Mouse (Mus musculus): ENCODE measurements at regions not wholly inside any gene's neighbourhood (a gene's known extent, or its start where the extent isn't known, plus 50 kb on each side); places are given as distances from the start of the nearest gene placed in this dataset.
"Not testable (repeated sequence)": the region's sequence is repeated elsewhere in the genome, so short reads cannot be mapped to it uniquely, and the experiment has no call there.

- DNase-seq (ENCODE audit: low read depth, low spot score) = no peak
Observed at GRCm38 (mm10) chr17:16926200-16926599, 137.7 kb upstream of the Zfp960 start.

DNA sequence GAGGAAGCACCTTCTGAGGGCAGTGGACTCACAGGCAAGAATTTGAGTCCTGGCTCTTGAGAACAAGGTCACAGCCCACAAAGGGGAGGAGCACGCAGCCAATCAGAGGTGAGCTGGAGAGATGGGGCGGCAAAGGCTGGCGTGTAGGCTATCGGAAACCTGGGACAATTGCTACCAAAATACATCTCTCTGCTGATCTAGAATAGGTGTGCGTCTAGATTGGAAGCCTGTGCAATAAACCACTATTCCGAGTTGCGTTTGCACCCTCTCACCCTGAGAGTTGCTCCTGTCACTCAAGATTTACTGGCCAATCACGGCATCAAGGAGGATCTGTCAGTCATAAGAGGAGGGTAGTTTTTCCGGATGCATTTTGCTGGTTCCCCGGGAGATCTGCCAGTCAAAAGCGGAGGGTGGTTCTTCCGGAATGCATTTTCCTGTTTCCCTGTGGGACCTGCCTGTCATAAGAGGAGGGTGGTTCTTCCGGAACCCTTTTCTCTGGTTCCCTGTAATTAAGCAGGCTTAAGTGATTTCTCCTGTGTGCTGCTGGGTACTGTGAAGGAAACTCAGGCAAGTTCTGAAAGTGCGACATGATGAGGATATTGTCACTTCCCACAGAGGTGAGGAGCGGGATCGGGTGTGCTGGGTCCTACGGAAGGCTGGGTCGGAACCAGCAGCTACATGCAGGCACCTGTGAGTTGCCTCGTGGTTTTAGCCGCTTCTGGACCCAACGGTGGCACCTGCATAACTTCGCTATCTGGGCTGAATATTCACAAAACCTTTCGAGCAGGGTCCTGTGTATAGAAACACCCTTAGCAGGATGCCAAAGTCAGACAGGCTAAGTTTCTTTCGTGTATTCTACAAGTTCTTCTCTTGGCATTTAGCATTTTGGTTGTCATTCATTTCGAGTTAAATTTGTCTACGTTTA, 112.6 kb upstream of the Zfp960 start:
- peak; percentile 94 for DNase-seq (ENCODE audit: low read depth, low spot score)

DNA sequence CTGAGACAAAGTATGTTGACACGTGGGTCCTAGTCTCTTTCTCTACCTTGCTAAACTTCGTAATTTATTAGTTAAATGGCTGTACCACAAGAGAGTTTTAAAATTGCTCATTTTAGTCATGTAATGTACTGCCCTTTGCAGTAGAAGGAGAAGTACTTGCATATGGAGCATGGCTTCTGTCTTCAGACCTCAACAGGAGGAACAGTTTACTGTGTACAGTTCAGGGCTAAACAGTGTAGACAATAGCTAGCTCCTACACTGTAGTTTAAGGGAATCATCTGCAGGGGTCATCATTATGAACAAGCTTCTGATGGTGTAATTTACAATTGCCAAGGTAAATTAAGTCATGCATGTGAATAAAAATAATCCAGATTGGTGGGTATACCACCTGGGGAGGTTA, 111.8 kb upstream of the Zfp960 start:
- DNase-seq (ENCODE audit: low read depth, low spot score) = not testable (repeated sequence)

DNA sequence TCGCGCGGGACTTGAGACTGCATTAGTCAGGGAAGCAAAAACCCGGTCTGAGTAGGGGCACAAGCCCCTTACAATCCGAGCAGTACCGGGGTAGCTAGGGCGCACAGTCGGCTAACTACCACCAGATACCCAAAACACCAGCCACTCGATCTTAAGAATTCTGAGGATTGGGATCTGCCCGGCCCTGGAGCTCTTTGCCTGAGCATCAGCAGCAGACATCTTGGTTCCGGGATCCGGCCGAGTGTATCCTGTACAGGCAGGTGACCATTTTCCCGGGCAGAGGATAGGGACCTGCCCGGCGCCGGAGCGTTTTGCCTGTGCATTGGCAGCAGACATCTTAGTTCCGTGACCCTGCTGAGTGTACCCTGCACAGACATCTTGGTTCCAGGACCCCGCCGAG, 66.7 kb upstream of the Zfp960 start:
- DNase-seq (ENCODE audit: low read depth, low spot score) = peak; percentile 83

GRCm38 (mm10) chr17:17004632-17005265, 59.2 kb upstream of the Zfp960 start:
- peak; percentile 99 for DNase-seq (ENCODE audit: low read depth, low spot score)

GRCm38 (mm10) chr17:17005267-17005666, 58.6 kb upstream of the Zfp960 start:
- peak; percentile 76 for DNase-seq (ENCODE audit: low read depth, low spot score)
